ENCODE assay signal across 8 mouse cellular contexts in genomic region chr7:129256621-129257373, GRCm38 (mm10). TPM values are rescaled to one million over a fixed set of nuclear protein-coding genes. Genes with fewer than 3 reads are reported as not detected.
DNase-seq lines count a peak whose midpoint lies in the region; ATAC-seq and TF ChIP-seq lines count a peak whose summit lies in the region.

Plpp4 (plus strand) TSS chr7:129257031.

- no peak within 1 kb of the TSS for H3K27ac ChIP-seq in heart, adult 2 months

- peak; percentile 13 to 30 for DNase-seq in heart, adult 2 months
- no peak for DNase-seq in heart, adult 9 months (ENCODE audit: low spot score in 2 of 2)
- peak; percentile 43 for DNase-seq in brain, adult 2 months (ENCODE audit: low read depth, low spot score)
- peak; percentile 21 to 49 for DNase-seq in gastrocnemius, postnatal 4 days (ENCODE audit: low spot score in 2 of 2)
- DNase-seq in layer of hippocampus, adult 18-20 months (ENCODE audit: low spot score in 2 of 2): peak; percentile 28 to 44
- DNase-seq in lung, postnatal 10 days: peak; percentile 36
- peak; percentile 15 to 34 for DNase-seq in right cerebral cortex, postnatal 36 days (ENCODE audit: low spot score in 2 of 2)

- H3K27me3 ChIP-seq in heart, adult 2 months (ENCODE audit: control insufficient read depth, insufficient read depth, low read length): 0 out of 2 replicates have a peak, but pooled peaks cover 1% of the 10 kb centered on the region

- no peaks in the 10 kb centered on the region for H3K4me1 ChIP-seq in heart, adult 2 months (ENCODE audit: control insufficient read depth, insufficient read depth, low read length)

- no peaks in the 10 kb centered on the region for H3K79me2 ChIP-seq in heart, adult 2 months (replicated peaks; ENCODE audit: control insufficient read depth, insufficient read depth, low read length)

- WGBS in heart, adult 2 months: 1% methylated on average over 66 of the region's 66 CpGs

- no peak within 1 kb of the TSS for H3K9ac ChIP-seq in heart, adult 2 months (ENCODE audit: low read depth, low read length)

- intact Hi-C loops in heart, adult 2 months (cut with DNase I): no loop called here

- no peaks in the 10 kb centered on the region for H3K36me3 ChIP-seq in heart, adult 2 months (ENCODE audit: control insufficient read depth, insufficient read depth, low read length)

- no peak for ATAC-seq in inflammation-experienced regulatory T-cells, adult 6 months

- no peak for TF ChIP-seq POLR2A in heart, adult 2 months (IDR thresholded peaks at IDR 0.05; ENCODE audit: insufficient read depth, low read depth, low read length)

- TF ChIP-seq EP300 in heart, adult 2 months (IDR thresholded peaks at IDR 0.05; ENCODE audit: insufficient read depth, low read depth, low read length): no peak

- no peak within 1 kb of the TSS for H3K4me3 ChIP-seq in heart, adult 2 months

- TF ChIP-seq CTCF in heart, adult 2 months (IDR thresholded peaks at IDR 0.05): no peak

RNA-seq across cellular contexts. Expression of gene Plpp4, which starts in this region (rescaled TPM):
- not detected for total RNA-seq in heart, adult 2 months (2021)
- 0.15 TPM in 1 of 2 replicates, not detected in the other for polyA plus RNA-seq in heart, adult 2 months (2012; rRNA removed)
- 1 to 10 TPM in 1 of 2 experiments, under 1 TPM in 1; 0.86 to 1.9 TPM for total RNA-seq in gastrocnemius, postnatal 4 days (2021)
- 10 to 100 TPM; 10.6 to 11.8 TPM for total RNA-seq in layer of hippocampus, adult 18-20 months (2021)
- not detected for polyA plus RNA-seq in inflammation-experienced regulatory T-cells, adult 6 months (2017; shearing (Covaris generic))

Comparison
In these comparisons a context has a peak if more than half of its experiments do, and no peak if none do; other contexts are left out.
1. RNA of gene Plpp4 (total RNA-seq): 10.6 to 11.8 TPM in layer of hippocampus, adult 18-20 months; 0.86 to 1.9 TPM in gastrocnemius, postnatal 4 days and not detected in heart, adult 2 months; every median in the first group is over 4 times any median in the second.
2. Peak in DNase-seq in heart, adult 2 months; RNA of the gene not detected or under 1 TPM.
3. DNase-seq: peak in brain, adult 2 months (single experiment), gastrocnemius, postnatal 4 days (2 of 2), layer of hippocampus, adult 18-20 months (2 of 2), lung, postnatal 10 days (single experiment) and right cerebral cortex, postnatal 36 days (2 of 2); none in heart, adult 9 months (0 of 2).